Mouse (Mus musculus): ENCODE results near the gene Tnfrsf22.

Gene Tnfrsf22

DNA sequence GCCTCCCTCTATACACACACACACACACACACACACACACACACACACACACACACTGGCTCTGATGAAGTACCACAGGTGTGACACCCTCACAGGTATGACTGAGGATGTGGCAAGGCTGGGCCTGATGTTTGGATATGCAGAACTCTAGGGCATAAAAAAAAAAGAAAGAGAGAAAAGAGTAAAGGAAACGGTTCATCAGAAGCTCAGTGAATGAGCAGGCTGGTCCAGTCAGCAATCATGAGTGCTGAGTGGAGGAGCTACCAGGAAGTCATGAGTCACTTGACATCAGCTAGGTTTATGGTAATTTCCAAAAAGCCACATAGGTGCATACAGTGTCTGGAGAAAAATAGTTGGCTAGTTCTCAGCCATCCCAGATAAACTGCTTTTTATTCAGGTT is 20.0 kb downstream of the Tnfrsf22 start:
- DNase-seq, result no peak

DNA sequence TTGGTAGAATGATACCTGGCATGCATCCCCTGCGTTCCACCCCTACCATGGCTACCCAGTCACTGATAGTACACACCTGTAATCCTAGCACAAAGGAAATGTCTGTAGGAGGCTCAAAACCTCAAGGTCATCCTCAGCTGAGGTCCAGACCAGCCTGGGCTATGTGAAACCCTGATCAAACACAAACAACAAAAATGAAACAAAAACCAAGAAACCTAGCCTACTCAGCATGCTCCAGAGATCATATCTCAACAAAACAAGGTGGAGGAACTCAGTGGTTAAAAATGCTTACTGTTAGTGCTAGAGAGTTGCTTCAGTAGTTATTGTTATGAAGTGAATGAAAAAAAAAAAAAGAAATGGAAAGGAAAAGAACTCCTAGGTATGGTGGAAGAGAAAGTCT is 20.9 kb downstream of the Tnfrsf22 start, which contains the start of gene Tnfrsf26:
Tnfrsf26 (minus strand) TSS at position 183 of the 400 bp plus-strand sequence.
- no peak for DNase-seq

DNA sequence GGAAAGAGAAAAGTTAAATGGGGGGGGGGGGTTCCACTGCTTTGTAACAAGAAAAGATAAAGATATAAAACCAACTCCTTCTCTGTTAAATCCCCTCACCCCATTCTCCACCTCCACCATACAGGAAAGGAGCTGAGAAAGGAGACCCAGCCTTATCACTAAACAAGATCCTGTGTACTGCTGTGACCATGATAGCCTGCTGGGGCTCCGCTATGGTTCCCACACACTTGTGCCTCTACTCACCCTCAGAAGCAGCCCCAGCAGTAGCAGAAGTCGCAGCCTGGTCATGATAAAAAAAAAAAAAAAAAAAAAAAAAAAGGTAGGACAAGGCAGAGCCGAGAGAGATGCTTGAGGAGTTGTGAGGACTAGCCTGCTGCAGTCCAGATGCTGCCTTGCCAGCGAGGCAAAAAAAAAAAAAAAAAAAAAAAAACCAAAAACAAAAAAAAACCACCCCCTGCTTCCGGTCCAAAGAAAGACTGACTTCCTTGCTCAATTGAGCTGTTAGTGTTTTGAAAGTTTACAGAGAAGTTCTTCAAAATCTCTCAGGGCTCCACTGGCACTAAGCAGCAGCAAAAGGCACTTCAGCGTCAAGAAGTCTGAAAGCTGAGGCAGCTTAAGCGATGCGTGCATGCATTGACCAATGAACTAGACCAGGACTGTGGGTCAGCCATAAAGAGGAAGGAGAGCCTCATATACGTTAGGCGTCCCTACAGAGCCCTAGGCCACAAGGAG is 21.7 kb downstream of the Tnfrsf22 start:
- no peak for DNase-seq

DNA sequence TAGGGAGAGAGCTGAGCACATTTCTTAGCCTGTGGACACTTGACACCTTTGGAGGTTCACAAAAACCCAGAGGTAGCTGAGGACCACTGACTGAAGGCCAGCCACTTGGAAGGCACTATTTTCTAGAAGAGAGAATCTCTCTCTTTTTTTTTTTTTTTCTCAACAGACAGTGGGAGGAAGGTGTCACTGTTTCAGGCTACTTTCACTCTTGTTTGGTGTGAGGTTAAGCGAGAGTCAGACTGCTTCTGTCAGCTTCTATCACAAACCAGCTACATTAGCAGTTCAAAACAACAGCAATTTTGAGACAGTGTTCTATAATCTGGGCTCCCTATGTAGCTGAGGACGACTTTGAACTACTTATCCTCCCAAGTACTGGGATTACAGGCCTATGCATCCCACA is 23.3 kb downstream of the Tnfrsf22 start:
- no peak for DNase-seq

DNA sequence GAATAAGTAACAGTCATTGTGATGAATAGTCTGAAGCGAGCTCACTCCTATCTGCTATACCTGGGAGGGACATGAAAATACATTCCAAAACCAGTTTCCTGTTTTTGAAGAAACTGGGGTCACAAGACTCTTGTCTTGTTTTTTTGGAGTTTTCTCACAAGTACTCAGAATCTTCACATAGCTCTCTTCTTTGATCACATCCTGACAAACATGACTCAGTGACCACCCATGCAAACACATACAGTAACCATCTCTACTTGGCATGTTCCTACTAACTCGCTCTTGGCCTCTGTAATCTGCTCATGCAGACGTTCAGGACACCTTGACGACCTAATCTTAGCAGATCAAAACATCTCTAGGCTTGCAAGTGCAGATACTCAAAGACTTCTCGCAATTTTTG is 24.3 kb downstream of the Tnfrsf22 start:
- no peak for DNase-seq

DNA sequence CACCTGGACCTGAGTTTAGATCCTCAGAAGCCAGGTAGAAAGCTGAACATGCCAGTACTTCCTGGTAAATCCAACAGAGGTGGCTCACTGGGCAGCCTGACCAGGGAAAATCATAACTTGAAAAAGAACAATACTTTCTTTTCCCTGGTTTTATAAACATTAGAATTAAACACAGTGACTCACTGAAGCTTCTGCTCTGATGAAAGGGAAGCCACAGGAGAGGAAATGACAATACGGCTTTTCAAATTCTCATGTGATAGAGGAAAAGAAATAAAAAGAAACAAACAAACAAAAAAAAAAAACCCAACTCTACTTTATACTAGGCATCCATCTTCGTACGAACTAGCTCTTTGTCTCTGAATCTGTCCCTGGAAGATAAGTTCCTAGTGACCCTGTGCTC is 24.9 kb downstream of the Tnfrsf22 start:
- DNase-seq, result no peak

DNA sequence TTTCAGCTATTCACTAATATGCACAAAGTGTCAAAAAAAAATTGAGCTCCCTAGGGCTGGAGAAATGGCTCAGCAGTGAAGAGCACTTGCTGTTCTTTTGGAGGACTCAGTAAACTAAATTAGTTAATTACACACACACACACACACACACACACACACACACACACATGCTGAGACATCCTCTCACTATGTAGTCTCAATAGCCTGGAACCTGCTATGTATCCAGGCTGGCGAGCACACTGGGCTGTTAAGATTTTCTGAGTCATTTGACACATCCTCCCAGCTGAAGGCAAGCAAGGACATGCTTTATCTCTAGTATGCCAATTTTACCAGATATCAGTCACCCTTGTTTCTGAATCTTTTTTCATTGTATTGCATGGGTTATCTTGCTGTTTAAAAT is 28.5 kb downstream of the Tnfrsf22 start:
- no peak for DNase-seq

DNA sequence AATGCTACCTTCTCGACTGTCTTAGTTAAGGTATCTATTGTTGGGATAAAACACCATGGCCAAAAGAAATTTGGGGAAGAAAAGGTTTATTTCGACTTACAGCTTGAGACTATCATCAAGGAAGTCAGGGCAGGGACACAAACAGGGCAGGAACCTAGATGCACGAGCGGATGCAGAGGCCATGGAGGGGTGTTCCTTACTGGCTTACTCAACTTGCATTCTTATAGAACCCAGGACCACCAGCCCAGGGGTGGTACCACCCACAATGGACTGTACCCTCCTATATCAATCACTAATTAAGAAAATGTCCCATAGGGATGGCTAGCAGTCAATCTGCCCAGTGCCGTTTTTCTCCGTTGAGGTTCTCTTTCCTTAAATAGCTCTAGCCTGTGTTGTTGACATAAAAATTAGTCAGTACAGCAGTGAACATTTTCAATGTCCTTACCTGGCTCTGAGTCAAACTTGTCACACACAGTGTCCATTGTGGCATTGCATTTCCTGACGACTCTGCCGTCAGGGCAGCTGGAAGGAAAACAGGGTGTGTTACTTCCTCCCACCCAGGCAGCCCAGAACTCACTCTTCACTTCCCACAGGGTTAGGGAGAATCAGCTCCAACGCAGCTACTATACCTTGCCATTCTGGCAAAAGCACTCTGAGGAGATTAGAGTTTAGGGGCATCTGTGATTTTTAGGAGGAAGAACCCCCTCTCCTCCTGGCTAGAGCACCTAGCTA is 34.9 kb downstream of the Tnfrsf22 start:
- DNase-seq, result no peak

DNA sequence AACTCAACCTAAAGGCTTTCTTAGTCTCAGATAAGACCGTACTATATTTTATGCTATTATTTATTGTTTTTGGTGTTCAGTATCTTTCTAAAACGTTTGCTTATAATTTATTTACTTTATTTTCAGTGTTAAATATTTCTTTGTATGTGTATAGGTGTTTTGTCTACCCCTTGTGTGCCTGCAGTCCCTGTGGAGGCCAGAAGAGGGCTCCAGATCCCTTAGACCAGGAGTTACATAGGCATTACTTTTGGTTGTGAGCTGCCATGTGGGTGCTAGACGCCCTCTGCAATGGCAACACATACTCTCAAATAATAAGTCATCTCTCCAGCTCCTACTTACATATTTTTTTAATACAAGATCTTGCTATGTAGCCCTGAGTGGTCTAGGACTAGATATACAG is 37.2 kb downstream of the Tnfrsf22 start:
- DNase-seq, result no peak

DNA sequence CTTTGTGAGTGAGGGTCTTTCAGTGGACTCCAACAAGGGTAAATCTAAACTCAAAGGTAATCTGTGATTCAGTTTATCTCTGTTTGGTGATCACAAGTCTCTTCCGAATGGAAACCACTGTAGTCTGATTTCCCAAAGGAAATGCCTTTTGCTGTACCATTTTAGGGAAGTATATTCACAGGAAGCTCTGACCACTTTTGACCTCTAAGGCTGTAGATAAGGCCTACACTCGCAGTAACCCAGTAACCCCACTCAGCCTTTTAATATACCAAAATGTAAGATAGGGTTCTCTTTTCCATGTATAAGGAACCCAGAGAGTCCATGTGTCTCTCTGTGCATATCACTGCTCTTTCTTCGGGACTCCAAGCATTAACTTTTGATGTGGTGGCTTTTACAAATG is 44.1 kb downstream of the Tnfrsf22 start:
- DNase-seq, result no peak

DNA sequence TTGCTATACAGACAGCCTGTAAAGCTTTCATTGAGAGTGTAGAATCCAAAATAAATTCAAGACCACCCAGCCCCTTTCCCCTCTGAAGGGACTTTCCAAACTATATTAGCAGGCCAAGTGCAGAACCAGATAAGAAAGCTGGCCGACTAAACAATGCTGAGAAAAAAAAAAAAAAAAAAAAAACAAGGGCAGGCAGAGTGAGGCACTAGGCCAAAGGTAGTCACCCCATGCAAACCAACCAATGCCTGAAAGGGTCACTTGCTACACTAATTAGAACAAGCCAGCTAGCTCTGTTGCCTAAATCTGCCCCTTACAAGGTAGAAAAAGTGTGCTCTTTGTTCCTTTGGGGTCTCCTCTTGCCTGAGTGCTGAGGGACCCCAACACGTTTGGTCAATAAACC is 44.6 kb downstream of the Tnfrsf22 start:
- DNase-seq, result no peak

DNA sequence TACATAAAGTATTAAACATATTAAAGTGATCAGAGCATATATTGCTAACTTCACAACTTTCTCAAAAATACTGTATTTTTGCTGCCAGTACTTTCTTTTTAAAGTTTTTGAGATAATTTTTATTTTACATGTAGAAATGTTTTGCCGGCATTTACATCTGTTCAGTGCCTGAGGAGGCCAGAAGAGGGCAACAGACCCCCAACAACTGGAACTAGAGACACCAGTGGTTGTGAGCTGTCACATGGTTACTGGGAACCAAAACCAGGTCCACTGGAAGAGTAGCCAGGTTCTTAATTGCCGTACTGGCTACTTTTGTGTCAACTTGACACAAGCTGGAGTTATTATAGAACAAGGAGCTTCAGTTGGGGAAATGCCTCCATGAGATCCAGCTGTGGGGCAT is 47.8 kb downstream of the Tnfrsf22 start:
- DNase-seq, result no peak

DNA sequence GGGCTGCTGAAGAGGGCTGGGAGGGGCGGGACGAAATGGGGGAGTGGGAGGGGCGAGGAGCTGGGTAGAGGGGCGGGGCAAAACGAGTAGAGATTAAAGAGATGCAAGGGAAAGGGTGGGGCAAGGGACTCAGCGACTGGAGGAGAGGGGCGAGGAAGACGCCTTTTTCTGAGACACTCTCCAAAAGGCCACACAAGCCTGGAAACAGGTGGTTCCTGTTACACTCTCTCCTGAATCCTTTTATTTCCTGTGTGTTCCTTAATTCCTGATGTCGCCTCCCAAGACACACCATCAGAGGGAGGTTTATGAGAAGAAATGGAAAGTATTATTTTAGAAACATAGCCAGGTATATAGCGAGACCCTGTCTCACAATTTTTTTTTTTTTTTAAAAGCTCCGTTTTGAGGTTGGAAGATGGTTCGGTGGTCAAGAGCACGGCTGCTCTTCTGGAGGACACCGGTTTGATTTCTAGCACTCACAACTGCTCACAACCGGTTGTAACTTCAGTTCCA is 49.2 kb downstream of the Tnfrsf22 start:
- no peak for DNase-seq

DNA sequence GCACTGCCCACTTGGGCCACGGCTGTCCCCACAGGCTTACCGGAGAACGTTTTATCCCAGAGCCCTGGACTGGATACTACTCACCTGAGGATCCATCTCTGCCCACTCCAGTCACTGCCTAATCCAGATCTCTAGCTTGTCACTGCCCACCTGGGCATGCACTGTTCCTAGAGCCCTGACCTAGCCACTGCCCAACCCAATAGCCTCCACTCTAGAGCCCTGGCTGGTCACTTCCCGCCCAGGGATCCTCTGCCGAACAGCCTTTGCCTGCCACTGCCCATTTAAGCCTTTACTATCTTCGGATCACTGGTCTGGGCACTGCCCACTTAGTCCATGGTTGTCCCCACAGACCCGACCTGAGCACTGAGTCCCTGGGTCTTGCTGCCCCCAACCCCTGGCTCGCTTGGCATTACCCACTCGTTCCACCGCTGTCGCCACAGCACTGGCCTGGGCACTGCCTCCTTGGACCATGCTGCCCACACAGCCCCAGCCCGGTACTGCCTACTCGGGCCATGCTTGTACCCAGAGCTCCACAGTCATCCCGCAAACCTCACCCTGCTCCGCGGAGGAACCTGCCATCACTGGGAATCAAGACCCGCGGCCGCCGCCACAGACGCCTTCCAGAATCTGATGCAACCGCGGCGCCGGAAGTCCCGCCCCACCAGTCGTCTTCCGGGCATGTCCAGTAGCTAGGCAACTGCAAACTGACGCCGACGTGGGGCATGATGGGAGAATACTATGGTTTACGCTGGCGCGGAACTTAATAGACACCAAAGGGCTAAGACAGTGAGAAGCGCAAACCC is 49.8 kb downstream of the Tnfrsf22 start, which contains the start of gene Cars:
Cars (minus strand) TSS at position 663 of the 803 bp plus-strand sequence.
- peak; percentile 87 for DNase-seq

DNA sequence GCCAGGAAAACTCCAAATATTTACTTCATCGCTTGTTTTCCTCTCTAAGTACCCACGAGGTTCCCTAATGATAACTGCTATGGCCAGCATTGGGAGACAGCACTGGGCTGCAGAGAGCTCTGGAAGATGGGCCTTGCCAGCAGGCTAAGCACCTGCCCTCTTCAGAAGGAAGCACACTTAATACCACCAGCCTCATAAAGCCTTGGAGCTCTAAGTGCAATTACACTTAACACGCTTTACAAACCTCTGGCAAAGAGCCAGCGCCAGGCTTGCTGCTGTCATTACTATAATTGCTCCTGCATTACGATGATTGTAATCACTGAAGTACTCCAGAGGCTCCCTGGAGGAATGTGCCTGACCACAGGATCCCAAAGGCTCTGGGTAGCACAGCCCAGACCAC is 54.6 kb downstream of the Tnfrsf22 start:
- DNase-seq, result no peak

DNA sequence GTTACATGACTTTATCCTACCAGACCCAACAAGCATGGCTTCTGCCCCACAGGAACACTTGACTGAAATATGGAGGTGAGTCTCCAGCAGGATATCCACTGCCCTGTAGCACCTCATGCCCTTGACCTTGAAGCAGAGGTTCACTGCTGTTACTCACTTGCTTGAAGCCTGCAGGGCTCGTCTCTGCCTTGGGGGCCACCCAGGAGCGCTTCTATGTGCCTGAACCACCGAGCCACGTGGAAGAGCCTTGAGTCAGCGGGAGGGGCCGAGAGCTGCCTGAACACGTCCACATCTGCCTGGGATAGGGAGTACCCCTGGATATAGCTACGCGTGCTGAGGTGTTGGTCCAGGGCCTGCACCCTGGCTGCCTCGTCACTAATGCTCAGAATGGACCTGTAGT is 57.2 kb downstream of the Tnfrsf22 start:
- no peak for DNase-seq

DNA sequence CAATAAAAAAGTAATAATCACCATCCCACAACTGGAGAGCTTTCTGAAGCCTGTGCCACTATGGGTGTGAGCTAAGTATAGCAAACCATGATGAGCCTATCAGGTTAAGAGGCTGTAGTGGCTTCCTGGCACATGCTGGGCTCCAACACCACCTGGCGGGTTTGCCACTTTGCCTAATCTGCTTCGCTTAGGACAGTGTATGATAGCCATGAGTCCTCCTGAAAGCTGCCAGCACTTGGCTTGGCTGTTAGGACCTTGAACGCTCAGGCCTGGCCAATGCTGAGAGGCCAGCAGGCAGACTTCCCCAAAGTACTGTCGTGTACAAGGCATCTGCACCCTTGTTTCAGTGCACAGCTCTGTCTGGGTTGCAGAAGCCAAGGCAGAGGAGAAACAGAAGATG is 61.5 kb downstream of the Tnfrsf22 start:
- DNase-seq, result peak; percentile 47

DNA sequence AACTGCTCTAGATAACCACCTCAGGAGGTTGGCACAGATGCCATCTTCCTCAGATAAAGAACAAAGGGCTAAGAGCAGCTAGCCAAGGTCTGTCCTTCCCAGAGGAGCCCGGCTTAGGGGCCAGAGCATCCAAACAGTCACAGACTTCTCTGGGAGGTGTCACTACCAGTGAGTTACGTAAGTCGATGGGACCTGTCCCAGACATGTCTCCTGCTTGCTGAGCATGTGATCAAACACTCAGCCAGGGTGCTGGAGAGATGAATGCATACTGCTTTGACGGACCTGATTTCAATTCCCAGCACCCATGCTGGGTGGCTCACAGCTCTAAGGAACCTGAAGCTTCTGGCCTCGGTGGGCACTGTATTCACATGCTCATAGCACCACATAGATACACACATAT is 61.9 kb downstream of the Tnfrsf22 start:
- peak; percentile 22 for DNase-seq
